Mouse (Mus musculus) liver, adult 2 months (tissue): ENCODE results near the gene Ptpn6.

Source experiments
- CTCF ChIP-seq: fragments of 200-500 bp; IDR thresholded peaks from 2 replicates; pipeline ENCODE4 v1.5.1; 2011; ENCODE audit warnings: low read depth, low read length, control low read depth
- POLR2A ChIP-seq: fragments of 200-500 bp; IDR thresholded peaks from 2 replicates; pipeline ENCODE4 v1.6.1; 2011; ENCODE audit warnings: low read length, control low read depth; ENCODE audit not compliant: insufficient read depth; ENCODE audit errors: extremely low read depth

- TF ChIP-seq CTCF (no peak), POLR2A (no peak)
Observed at GRCm38 (mm10) chr6:124767536-124767919, 29.0 kb upstream of the Ptpn6 start.
